Mouse (Mus musculus): Measurements from ENCODE around the gene Selenop. TPM values are rescaled to one million over a fixed set of nuclear protein-coding genes. Genes with fewer than 3 reads are reported as not detected.
"Not testable (repeated sequence)": the region's sequence is repeated elsewhere in the genome, so short reads cannot be mapped to it uniquely, and the experiment has no call there.

The Selenop gene
- 91.8 and 92.2 TPM in 2 replicates for polyA plus RNA-seq (2014; fragmentation: Nextera tagmentation; extraction: Ambion mirVana)

- Histone ChIP-seq H3K4me1 (ENCODE audit: control insufficient read depth, insufficient read depth, low read length) (no peaks in the 10 kb centered on the region), H3K27me3 (ENCODE audit: control insufficient read depth, insufficient read depth, low read length) (no peaks in the 10 kb centered on the region), H3K4me2 (ENCODE audit: low read depth) (no peak within 1 kb of the TSS), H3K27ac (ENCODE audit: low read depth, low read length) (no peak within 1 kb of the TSS), H3K36me3 (ENCODE audit: control insufficient read depth, insufficient read depth, low read length) (no peaks in the 10 kb centered on the region), H3K9me3 (ENCODE audit: control insufficient read depth, low read length) (no peaks in the 10 kb centered on the region), H3K9ac (ENCODE audit: low read length) (no peak within 1 kb of the TSS), H3K4me3 (ENCODE audit: low read depth, low read length) (no peak within 1 kb of the TSS)
- 83% methylated on average over 6 of the region's 6 CpGs for WGBS
- DNase-seq (ENCODE audit: low spot score) (no peak), ATAC-seq (ENCODE audit: insufficient read depth, low FRiP score, low TSS enrichment) (no peak)
Measured at GRCm38 (mm10) chr15:3268247-3268646, at the start of gene Selenop. Gene Selenop, plus strand, starts transcription at chr15:3268547.

GRCm38 (mm10) chr15:3218668-3219067, 49.7 kb upstream of the Selenop start:
- DNase-seq (ENCODE audit: low spot score); H3K9ac ChIP-seq (ENCODE audit: low read length); H3K4me1 ChIP-seq (ENCODE audit: control insufficient read depth, insufficient read depth, low read length); H3K4me2 ChIP-seq (ENCODE audit: low read depth); ATAC-seq (ENCODE audit: insufficient read depth, low FRiP score, low TSS enrichment); H3K27me3 ChIP-seq (ENCODE audit: control insufficient read depth, insufficient read depth, low read length); H3K9me3 ChIP-seq (ENCODE audit: control insufficient read depth, low read length); H3K27ac ChIP-seq (ENCODE audit: low read depth, low read length); H3K36me3 ChIP-seq (ENCODE audit: control insufficient read depth, insufficient read depth, low read length); H3K4me3 ChIP-seq (ENCODE audit: low read depth, low read length): not testable (repeated sequence)
- 97% methylated on average over 4 of the region's 4 CpGs for WGBS

- H3K27me3 ChIP-seq (ENCODE audit: control insufficient read depth, insufficient read depth, low read length), result no peaks in the 10 kb centered on the region
- no peak overlapping the region for H3K27ac ChIP-seq (ENCODE audit: low read depth, low read length)
- H3K9me3 ChIP-seq (ENCODE audit: control insufficient read depth, low read length), result no peaks in the 10 kb centered on the region
- H3K4me3 ChIP-seq (ENCODE audit: low read depth, low read length), result no peak overlapping the region
- ATAC-seq (ENCODE audit: insufficient read depth, low FRiP score, low TSS enrichment) (no peak), DNase-seq (ENCODE audit: low spot score) (no peak)
- 93% methylated on average over 5 of the region's 5 CpGs for WGBS
- no peaks in the 10 kb centered on the region for H3K4me1 ChIP-seq (ENCODE audit: control insufficient read depth, insufficient read depth, low read length)
- H3K4me2 ChIP-seq (ENCODE audit: low read depth), result no peak overlapping the region
- no peak overlapping the region for H3K9ac ChIP-seq (ENCODE audit: low read length)
- no peaks in the 10 kb centered on the region for H3K36me3 ChIP-seq (ENCODE audit: control insufficient read depth, insufficient read depth, low read length)
Measured at GRCm38 (mm10) chr15:3222803-3223437, 45.4 kb upstream of the Selenop start.

GRCm38 (mm10) chr15:3226573-3226972, 41.8 kb upstream of the Selenop start:
- Histone ChIP-seq H3K27me3 (ENCODE audit: control insufficient read depth, insufficient read depth, low read length) (no peaks in the 10 kb centered on the region), H3K9ac (ENCODE audit: low read length) (no peak overlapping the region), H3K9me3 (ENCODE audit: control insufficient read depth, low read length) (no peaks in the 10 kb centered on the region), H3K36me3 (ENCODE audit: control insufficient read depth, insufficient read depth, low read length) (no peaks in the 10 kb centered on the region), H3K4me1 (ENCODE audit: control insufficient read depth, insufficient read depth, low read length) (no peaks in the 10 kb centered on the region), H3K27ac (ENCODE audit: low read depth, low read length) (no peak overlapping the region), H3K4me2 (ENCODE audit: low read depth) (no peak overlapping the region), H3K4me3 (ENCODE audit: low read depth, low read length) (no peak overlapping the region)
- 83% methylated on average over 3 of the region's 3 CpGs for WGBS
- DNase-seq (ENCODE audit: low spot score), result no peak
- no peak for ATAC-seq (ENCODE audit: insufficient read depth, low FRiP score, low TSS enrichment)

DNA sequence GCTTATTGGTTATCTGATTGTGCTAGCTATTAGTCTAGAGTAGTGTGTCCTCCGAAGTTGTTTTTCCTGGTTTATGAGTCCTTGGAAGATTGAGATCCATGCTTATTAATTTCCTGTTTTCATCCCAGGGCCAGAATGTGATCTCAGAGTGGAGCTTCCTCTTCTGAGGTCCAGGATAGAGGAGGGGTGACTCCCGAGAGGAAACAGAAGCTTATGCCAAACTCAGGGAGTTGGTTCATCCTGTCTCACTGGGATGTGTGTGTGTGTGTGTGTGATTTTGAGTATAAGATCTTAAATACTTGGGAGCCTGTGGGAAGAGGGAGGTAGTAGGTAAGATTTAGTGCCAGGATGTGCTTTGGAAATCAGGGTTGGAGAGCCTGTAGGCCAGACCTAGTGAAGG, 40.2 kb upstream of the Selenop start:
- Histone ChIP-seq H3K4me3 (ENCODE audit: low read depth, low read length) (no peak overlapping the region), H3K27ac (ENCODE audit: low read depth, low read length) (no peak overlapping the region), H3K9ac (ENCODE audit: low read length) (no peak overlapping the region), H3K9me3 (ENCODE audit: control insufficient read depth, low read length) (no peaks in the 10 kb centered on the region), H3K4me2 (ENCODE audit: low read depth) (no peak overlapping the region), H3K27me3 (ENCODE audit: control insufficient read depth, insufficient read depth, low read length) (no peaks in the 10 kb centered on the region), H3K36me3 (ENCODE audit: control insufficient read depth, insufficient read depth, low read length) (no peaks in the 10 kb centered on the region), H3K4me1 (ENCODE audit: control insufficient read depth, insufficient read depth, low read length) (no peaks in the 10 kb centered on the region)
- WGBS, result 73% methylated on average over 2 of the region's 2 CpGs
- ATAC-seq (ENCODE audit: insufficient read depth, low FRiP score, low TSS enrichment) (no peak), DNase-seq (ENCODE audit: low spot score) (no peak)

DNA sequence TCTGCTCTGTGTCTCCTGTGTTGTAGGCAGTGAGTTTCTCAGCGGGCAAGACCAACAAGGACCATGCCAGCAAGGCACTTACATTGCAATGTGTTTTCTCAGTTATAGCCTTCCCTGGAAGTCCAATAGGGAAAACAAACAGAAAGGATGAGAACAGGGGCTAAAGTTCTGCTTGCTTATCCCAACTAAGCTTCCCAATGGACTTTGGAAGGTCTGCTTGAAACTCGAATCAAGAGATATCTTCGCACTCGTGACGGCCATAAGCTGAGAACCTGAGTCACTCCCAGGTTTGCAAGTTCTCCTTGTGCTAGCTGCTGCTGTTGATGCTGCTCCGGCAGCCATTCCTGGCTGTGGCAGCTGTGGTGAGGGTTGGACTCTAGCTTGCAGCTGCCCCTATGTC, 39.4 kb upstream of the Selenop start:
- H3K4me1 ChIP-seq (ENCODE audit: control insufficient read depth, insufficient read depth, low read length), result no peaks in the 10 kb centered on the region
- DNase-seq (ENCODE audit: low spot score), result no peak
- H3K4me3 ChIP-seq (ENCODE audit: low read depth, low read length), result no peak overlapping the region
- H3K9ac ChIP-seq (ENCODE audit: low read length), result no peak overlapping the region
- no peak for ATAC-seq (ENCODE audit: insufficient read depth, low FRiP score, low TSS enrichment)
- H3K27ac ChIP-seq (ENCODE audit: low read depth, low read length), result no peak overlapping the region
- H3K36me3 ChIP-seq (ENCODE audit: control insufficient read depth, insufficient read depth, low read length), result no peaks in the 10 kb centered on the region
- H3K9me3 ChIP-seq (ENCODE audit: control insufficient read depth, low read length), result no peaks in the 10 kb centered on the region
- no peak overlapping the region for H3K4me2 ChIP-seq (ENCODE audit: low read depth)
- H3K27me3 ChIP-seq (ENCODE audit: control insufficient read depth, insufficient read depth, low read length), result no peaks in the 10 kb centered on the region
- 84% methylated on average over 6 of the region's 6 CpGs for WGBS

- Histone ChIP-seq H3K27ac (ENCODE audit: low read depth, low read length) (no peak overlapping the region), H3K4me3 (ENCODE audit: low read depth, low read length) (no peak overlapping the region), H3K9me3 (ENCODE audit: control insufficient read depth, low read length) (no peaks in the 10 kb centered on the region), H3K27me3 (ENCODE audit: control insufficient read depth, insufficient read depth, low read length) (no peaks in the 10 kb centered on the region), H3K36me3 (ENCODE audit: control insufficient read depth, insufficient read depth, low read length) (no peaks in the 10 kb centered on the region), H3K4me2 (ENCODE audit: low read depth) (no peak overlapping the region), H3K4me1 (ENCODE audit: control insufficient read depth, insufficient read depth, low read length) (no peaks in the 10 kb centered on the region), H3K9ac (ENCODE audit: low read length) (no peak overlapping the region)
- WGBS, result 74% methylated on average over 4 of the region's 4 CpGs
- DNase-seq (ENCODE audit: low spot score), result no peak
- no peak for ATAC-seq (ENCODE audit: insufficient read depth, low FRiP score, low TSS enrichment)
Measured at GRCm38 (mm10) chr15:3231004-3231403, 37.3 kb upstream of the Selenop start.

DNA sequence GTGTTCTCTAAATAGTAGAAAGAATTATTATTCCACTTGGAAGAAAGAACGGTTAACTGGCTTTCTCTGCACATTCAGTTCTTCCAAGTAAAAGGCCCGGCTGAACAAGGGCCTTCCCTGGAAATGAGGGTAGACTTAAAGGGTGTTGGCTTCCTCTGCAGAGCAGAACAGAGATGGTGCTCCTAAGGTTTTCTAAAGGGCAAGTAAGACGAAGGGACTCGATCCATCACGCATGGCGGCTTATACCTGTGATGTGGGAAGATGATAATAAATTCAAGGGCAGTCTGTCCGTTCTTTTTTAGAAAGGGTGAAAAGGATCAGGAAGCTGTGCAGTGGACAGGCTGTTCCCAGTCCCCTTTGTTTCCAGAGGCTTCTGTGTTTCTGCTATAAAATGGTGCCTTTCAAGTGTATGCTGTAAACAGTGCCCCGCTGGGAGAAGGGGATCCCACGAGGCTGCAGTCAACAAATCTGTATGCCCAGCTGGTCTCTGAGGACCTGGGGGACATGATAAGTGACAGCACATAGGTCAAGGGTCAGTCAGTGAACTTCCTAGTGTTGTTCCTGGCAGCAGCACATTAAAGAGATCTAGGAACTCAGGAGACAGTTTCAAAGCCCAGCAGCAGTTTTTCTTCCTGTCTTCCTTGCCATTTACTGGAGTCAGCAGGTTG, 36.0 kb upstream of the Selenop start:
- Histone ChIP-seq H3K27ac (ENCODE audit: low read depth, low read length) (no peak overlapping the region), H3K9ac (ENCODE audit: low read length) (no peak overlapping the region), H3K9me3 (ENCODE audit: control insufficient read depth, low read length) (no peaks in the 10 kb centered on the region), H3K27me3 (ENCODE audit: control insufficient read depth, insufficient read depth, low read length) (no peaks in the 10 kb centered on the region), H3K36me3 (ENCODE audit: control insufficient read depth, insufficient read depth, low read length) (no peaks in the 10 kb centered on the region), H3K4me2 (ENCODE audit: low read depth) (no peak overlapping the region), H3K4me1 (ENCODE audit: control insufficient read depth, insufficient read depth, low read length) (no peaks in the 10 kb centered on the region), H3K4me3 (ENCODE audit: low read depth, low read length) (no peak overlapping the region)
- peak; percentile 50 for DNase-seq (ENCODE audit: low spot score)
- ATAC-seq (ENCODE audit: insufficient read depth, low FRiP score, low TSS enrichment), result peak; percentile 83
- 9% methylated on average over 9 of the region's 9 CpGs for WGBS

All from neural tube, embryonic 11.5 days (tissue).